Mouse (Mus musculus) forebrain, embryonic 11.5 days (tissue): Measurements from ENCODE around the gene Akt1s1. TPM values are rescaled to one million over a fixed set of nuclear protein-coding genes. Genes with fewer than 3 reads are reported as not detected.
A peak's percentile ranks its signal among the peaks of the same experiment; 100 is the strongest.

Source experiments
- ATAC-seq: fragments of 200-750 bp; cut with Nextera tagmentation; replicated peaks from 2 replicates; pipeline ENCODE4 v1.8.0; 2017; ENCODE audit warnings: moderate TSS enrichment; ENCODE audit not compliant: low FRiP score
- DNase-seq: peaks from one replicate; pipeline ENCODE4 v3.0.0-alpha.2; 2017; ENCODE audit warnings: low spot score
- H3K27ac ChIP-seq: fragments of 300-500 bp; sonication (generic); 2 replicates; pipeline ENCODE4 v1.5.1; 2014; ENCODE audit warnings: low read depth, low read length
- H3K27me3 ChIP-seq: fragments of 300-500 bp; sonication (generic); 2 replicates; pipeline ENCODE4 v1.6.1; 2014; ENCODE audit warnings: mild to moderate bottlenecking, low read length, mixed read lengths; ENCODE audit not compliant: control insufficient read depth, insufficient read depth
- H3K36me3 ChIP-seq: fragments of 300-500 bp; sonication (generic); 2 replicates; pipeline ENCODE4 v1.6.1; 2014; ENCODE audit warnings: mild to moderate bottlenecking, low read length, moderate library complexity, mixed read lengths; ENCODE audit not compliant: control insufficient read depth, insufficient read depth
- H3K4me1 ChIP-seq: fragments of 300-500 bp; sonication (generic); replicated peaks from 2 replicates; pipeline ENCODE4 v1.6.1; 2014; ENCODE audit warnings: low read length, mixed read lengths; ENCODE audit not compliant: control insufficient read depth, insufficient read depth
- H3K4me2 ChIP-seq: fragments of 300-500 bp; sonication (generic); 2 replicates; pipeline ENCODE4 v1.6.1; 2014; ENCODE audit warnings: low read depth, mild to moderate bottlenecking, low read length, moderate library complexity, mixed read lengths; ENCODE audit not compliant: severe bottlenecking
- H3K4me3 ChIP-seq: fragments of 300-500 bp; sonication (generic); 2 replicates; pipeline ENCODE4 v1.5.1; 2014; ENCODE audit warnings: low read depth, low read length
- H3K9ac ChIP-seq: fragments of 300-500 bp; sonication (generic); 2 replicates; pipeline ENCODE4 v1.6.1; 2014; ENCODE audit warnings: low read length
- H3K9me3 ChIP-seq: fragments of 300-500 bp; sonication (generic); 2 replicates; pipeline ENCODE4 v1.6.1; 2016; ENCODE audit warnings: low read length, mixed read lengths; ENCODE audit not compliant: control insufficient read depth
- WGBS: fragments of 180-500 bp; shearing (Covaris S2); extraction: QIAGEN DNeasy Blood & Tissue Kit; methylation state at CpG from one replicate; pipeline ENCODE4 v1.1.7; 2014; 5-methylcytosine and 5-hydroxymethylcytosine counted together
- polyA plus RNA-seq: library from polyadenylated mRNA; unstranded; fragments of >200 nt; fragmentation: Nextera tagmentation; extraction: Ambion mirVana; gene quantifications from 2 replicates; pipeline ENCODE4 v1.2.1, GENCODE M21; 2014

Akt1s1 gene
- polyA plus RNA-seq, 1 experiment from 2014 or later, result 83.0 TPM

- H3K27ac ChIP-seq, result peak overlapping the region; percentile 86
- peak; percentile 3; the same call in 1 of the 2 replicates for ATAC-seq
- H3K4me3 ChIP-seq, result peak overlapping the region; percentile 44
- no peaks in the 10 kb centered on the region for H3K36me3 ChIP-seq
- H3K4me1 ChIP-seq, result peaks cover 28% of the 10 kb centered on the region
- peak overlapping the region; percentile 94 for H3K4me2 ChIP-seq
- H3K9me3 ChIP-seq, result no peaks in the 10 kb centered on the region
- H3K9ac ChIP-seq, result peak overlapping the region; percentile 70
- WGBS, result 36% methylated on average over 26 of the region's 26 CpGs
- H3K27me3 ChIP-seq, result no peaks in the 10 kb centered on the region
- DNase-seq, result no peak
Observed at GRCm38 (mm10) chr7:44853596-44854355, 5.0 kb downstream of the Akt1s1 start.

DNA sequence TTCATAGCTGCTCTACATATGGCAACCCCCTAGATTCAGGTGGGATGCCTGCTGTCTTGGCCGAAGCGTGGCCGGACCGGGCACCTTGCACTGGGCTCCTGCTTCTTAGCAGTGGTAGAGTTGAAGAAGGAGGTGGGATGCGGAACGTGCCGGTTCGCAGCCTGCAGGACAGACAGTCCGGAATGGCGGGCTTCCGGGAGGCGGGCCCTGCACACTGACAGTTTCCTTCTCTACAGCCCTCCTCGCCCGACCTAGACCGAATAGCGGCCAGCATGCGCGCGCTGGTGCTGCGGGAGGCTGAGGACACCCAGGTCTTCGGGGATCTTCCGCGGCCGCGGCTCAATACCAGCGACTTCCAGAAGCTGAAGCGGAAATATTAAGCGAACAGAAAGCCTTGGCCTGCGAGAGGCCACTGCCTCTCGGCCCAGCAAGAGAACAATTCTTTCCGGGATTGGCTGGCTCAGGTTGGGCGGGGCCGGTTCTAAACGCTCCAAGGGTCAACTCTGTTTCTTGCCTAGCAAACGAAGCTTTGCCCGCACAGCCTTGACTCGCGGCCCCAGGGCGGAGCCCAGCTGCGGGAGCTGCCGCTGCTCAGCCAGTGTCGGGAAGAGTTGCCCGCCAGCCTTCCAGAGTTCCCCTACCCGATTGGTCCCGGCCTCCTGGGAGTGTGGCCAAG, 5.7 kb downstream of the Akt1s1 start:
- peak; percentile 14; the same call in 1 of the 2 replicates for ATAC-seq
- Histone ChIP-seq H3K27me3 (no peaks in the 10 kb centered on the region), H3K4me3 (peak overlapping the region; percentile 44), H3K27ac (peak overlapping the region; percentile 86), H3K4me2 (peak overlapping the region; percentile 94), H3K9me3 (no peaks in the 10 kb centered on the region), H3K9ac (peak overlapping the region; percentile 70), H3K36me3 (no peaks in the 10 kb centered on the region), H3K4me1 (peaks cover 28% of the 10 kb centered on the region)
- 3% methylated on average over 45 of the region's 45 CpGs for WGBS
- DNase-seq, result peak; percentile 86

DNA sequence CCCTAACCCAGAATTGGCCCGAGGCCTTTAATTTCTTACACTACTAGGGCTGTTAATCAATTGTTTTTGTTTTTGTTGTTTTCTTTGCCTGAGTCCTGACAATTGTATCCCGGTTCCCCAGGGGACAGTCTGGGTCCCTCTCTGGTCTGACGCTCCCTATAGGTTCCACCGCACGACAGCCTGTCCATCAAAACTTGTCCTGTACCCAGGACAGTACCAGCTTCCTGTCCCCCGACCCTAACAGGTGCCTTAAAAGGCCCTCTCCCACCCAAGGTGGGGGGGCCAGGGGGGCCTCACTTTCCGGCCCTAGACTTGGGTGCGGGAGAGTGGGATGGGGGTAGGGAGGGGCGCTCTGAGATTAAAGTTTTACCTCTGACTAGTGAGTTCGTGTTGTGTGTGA, 6.2 kb downstream of the Akt1s1 start:
- WGBS, result 39% methylated on average over 10 of the region's 10 CpGs
- Histone ChIP-seq H3K36me3 (no peaks in the 10 kb centered on the region), H3K9ac (peak overlapping the region; percentile 70), H3K4me2 (peak overlapping the region; percentile 94), H3K9me3 (no peaks in the 10 kb centered on the region), H3K4me3 (peak overlapping the region; percentile 44), H3K27ac (peak overlapping the region; percentile 86), H3K4me1 (peaks cover 28% of the 10 kb centered on the region), H3K27me3 (no peaks in the 10 kb centered on the region)
- DNase-seq, result no peak
- ATAC-seq, result no peak

- Histone ChIP-seq H3K4me3 (peak overlapping the region; percentile 50), H3K27ac (peak overlapping the region; percentile 65; the same call in 1 of the 2 replicates), H3K9ac (peak overlapping the region; percentile 67; the same call in 1 of the 2 replicates), H3K36me3 (no peaks in the 10 kb centered on the region), H3K27me3 (no peaks in the 10 kb centered on the region), H3K4me2 (peak overlapping the region; percentile 93), H3K4me1 (peaks cover 21% of the 10 kb centered on the region), H3K9me3 (no peaks in the 10 kb centered on the region)
- ATAC-seq (no peak), DNase-seq (no peak)
- 65% methylated on average over 9 of the region's 9 CpGs for WGBS
Observed at GRCm38 (mm10) chr7:44856265-44856916, 7.6 kb downstream of the Akt1s1 start.

GRCm38 (mm10) chr7:44857042-44857552, 8.3 kb downstream of the Akt1s1 start, which contains the start of gene Pnkp:
Pnkp (plus strand) TSS chr7:44857139.
- no peaks in the 10 kb centered on the region for H3K9me3 ChIP-seq
- WGBS, result under 1% methylated on average over 32 of the region's 32 CpGs
- H3K9ac ChIP-seq, result peak within 1 kb of the TSS; percentile 67
- H3K4me2 ChIP-seq, result peak within 1 kb of the TSS; percentile 93
- H3K27me3 ChIP-seq, result no peaks in the 10 kb centered on the region
- H3K36me3 ChIP-seq, result no peaks in the 10 kb centered on the region
- H3K4me1 ChIP-seq, result peaks cover 21% of the 10 kb centered on the region
- peak within 1 kb of the TSS; percentile 50 for H3K4me3 ChIP-seq
- peak; percentile 51 for ATAC-seq
- DNase-seq, result peak; percentile 91
- H3K27ac ChIP-seq, result peak within 1 kb of the TSS; percentile 65

DNA sequence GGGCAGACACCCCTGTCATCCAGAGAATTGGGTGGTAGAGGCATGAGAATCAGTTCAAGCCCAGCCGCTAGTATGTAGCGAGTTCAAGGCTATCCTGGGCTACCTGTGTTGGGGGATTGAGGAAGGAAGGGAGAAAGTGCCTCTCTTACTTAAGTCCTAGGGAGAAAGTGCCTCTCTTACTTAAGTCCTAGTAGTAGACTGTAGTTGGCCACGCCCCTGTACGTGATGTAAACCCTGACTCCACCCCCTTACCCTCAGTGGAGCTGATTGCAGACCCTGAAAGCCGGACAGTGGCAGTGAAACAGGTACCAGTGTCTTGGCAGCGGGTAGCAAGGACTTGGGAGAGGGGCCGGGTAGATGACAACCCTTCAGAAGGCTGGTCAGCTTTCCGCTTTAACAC, 9.1 kb downstream of the Akt1s1 start:
- no peak for ATAC-seq
- WGBS, result 30% methylated on average over 8 of the region's 8 CpGs
- peak overlapping the region; percentile 50 for H3K4me3 ChIP-seq
- no peak overlapping the region for H3K27ac ChIP-seq
- H3K9me3 ChIP-seq, result no peaks in the 10 kb centered on the region
- peaks cover 21% of the 10 kb centered on the region for H3K4me1 ChIP-seq
- DNase-seq, result no peak
- H3K27me3 ChIP-seq, result no peaks in the 10 kb centered on the region
- H3K9ac ChIP-seq, result peak overlapping the region; percentile 67
- peak overlapping the region; percentile 93 for H3K4me2 ChIP-seq
- H3K36me3 ChIP-seq, result peaks cover under 1% of the 10 kb centered on the region; the same call in 1 of the 2 replicates

DNA sequence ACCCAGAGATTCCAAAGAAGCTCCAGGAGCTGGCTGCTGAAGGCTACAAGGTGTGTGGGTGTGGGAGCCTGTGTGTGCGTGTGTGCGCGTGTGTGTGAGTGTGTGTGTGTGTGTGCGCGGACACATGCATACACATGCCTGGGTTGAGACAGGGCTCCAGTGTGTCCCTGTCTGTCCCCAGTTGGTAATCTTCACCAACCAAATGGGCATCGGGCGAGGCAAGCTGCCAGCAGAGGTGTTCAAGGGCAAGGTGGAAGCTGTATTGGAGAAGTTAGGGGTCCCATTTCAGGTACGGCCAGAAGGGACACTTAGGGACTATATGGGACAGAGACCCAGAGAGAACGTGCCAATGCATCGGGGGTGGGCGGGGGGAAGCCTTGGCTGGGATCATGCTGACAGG, 11.1 kb downstream of the Akt1s1 start:
- no peak for DNase-seq
- Histone ChIP-seq H3K27me3 (no peaks in the 10 kb centered on the region), H3K36me3 (peaks cover 20% of the 10 kb centered on the region), H3K9ac (no peak overlapping the region), H3K4me3 (no peak overlapping the region), H3K27ac (no peak overlapping the region), H3K4me2 (no peak overlapping the region), H3K4me1 (peaks cover 11% of the 10 kb centered on the region), H3K9me3 (no peaks in the 10 kb centered on the region)
- no peak for ATAC-seq
- WGBS, result 92% methylated on average over 11 of the region's 11 CpGs
